ENCODE assay signal across 27 mouse cellular contexts in the genomic region with DNA sequence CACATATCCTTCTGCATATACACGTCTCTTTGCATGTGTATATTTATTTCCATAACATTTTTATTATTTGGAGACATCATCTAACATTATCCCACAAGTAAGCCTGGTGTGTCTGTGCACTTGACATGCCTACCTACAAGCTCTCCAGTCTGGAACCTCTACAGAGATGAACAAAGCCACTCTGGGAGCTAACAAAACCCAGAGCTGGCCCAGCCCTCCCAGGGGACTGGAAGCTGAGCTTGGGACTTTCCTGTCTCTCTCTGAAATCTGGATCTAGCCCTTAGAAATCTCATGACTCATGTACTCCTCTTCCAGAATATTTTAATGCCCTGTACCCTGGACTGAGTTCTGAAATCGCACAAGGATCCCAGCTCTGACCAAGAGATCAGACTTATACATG.
"Had no signal": no experiment of that assay in that cellular context is flagged by ENCODE, and none has a peak within 500 bp of the region (broad histone marks: within the 10 kb centered on the region; RNA-seq: fewer than 3 reads in every experiment).

No protein-coding gene starts in this region.

- H3K4me2 ChIP-seq: heart, embryonic 11.5 days; heart, embryonic 13.5 days; heart, embryonic 15.5 days; hindbrain, embryonic 13.5 days; hindbrain, embryonic 15.5 days; kidney, embryonic 15.5 days; limb, embryonic 13.5 days; limb, embryonic 15.5 days; liver, embryonic 12.5 days had no signal

- H3K36me3 ChIP-seq: heart, embryonic 13.5 days; heart, embryonic 15.5 days; hindbrain, embryonic 13.5 days; hindbrain, embryonic 15.5 days; kidney, embryonic 15.5 days; limb, embryonic 13.5 days; limb, embryonic 15.5 days; liver, embryonic 12.5 days had no signal

- H3K9ac ChIP-seq: heart, embryonic 13.5 days; heart, embryonic 15.5 days; hindbrain, embryonic 13.5 days; hindbrain, embryonic 15.5 days; kidney, embryonic 15.5 days; limb, embryonic 13.5 days; limb, embryonic 15.5 days; liver, embryonic 12.5 days; liver, embryonic 14.5 days had no signal

- H3K9me3 ChIP-seq: heart, embryonic 13.5 days; heart, embryonic 15.5 days; hindbrain, embryonic 13.5 days; hindbrain, embryonic 15.5 days; kidney, embryonic 15.5 days; limb, embryonic 13.5 days; limb, embryonic 15.5 days; liver, embryonic 12.5 days had no signal

- H3K4me3 ChIP-seq: gastrocnemius, adult 2 months; heart, adult 2 months; heart, embryonic 13.5 days; heart, embryonic 15.5 days; hindbrain, embryonic 13.5 days; hindbrain, embryonic 15.5 days; kidney, embryonic 15.5 days; limb, embryonic 13.5 days; limb, embryonic 15.5 days; liver, embryonic 12.5 days had no signal

- H3K27ac ChIP-seq: gastrocnemius, adult 2 months; heart, adult 2 months; heart, embryonic 13.5 days; heart, embryonic 15.5 days; hindbrain, embryonic 13.5 days; hindbrain, embryonic 15.5 days; hindbrain, postnatal 0 days; kidney, embryonic 15.5 days; kidney, postnatal 0 days; limb, embryonic 13.5 days; limb, embryonic 15.5 days; liver, embryonic 12.5 days; liver, embryonic 14.5 days had no signal

- DNase-seq: gastrocnemius, adult 2 months; gastrocnemius, postnatal 14 days; gastrocnemius, postnatal 36 days; heart, adult 2 months; heart, postnatal 14 days; heart, postnatal 36 days; kidney, adult 11 months; kidney, adult 2 months; kidney, adult 9 months; kidney, postnatal 14 days; kidney, postnatal 36 days; layer of hippocampus, adult 9-11 months; layer of hippocampus, postnatal 36 days; left cerebral cortex, postnatal 4 days had no signal

- ATAC-seq: hindbrain, postnatal 0 days; intestine, embryonic 16.5 days; liver, embryonic 12.5 days had no signal

- H3K4me1 ChIP-seq: heart, embryonic 13.5 days; heart, embryonic 15.5 days; hindbrain, embryonic 13.5 days; hindbrain, embryonic 15.5 days; kidney, embryonic 15.5 days; limb, embryonic 15.5 days; liver, embryonic 12.5 days had no signal

- H3K27me3 ChIP-seq: heart, embryonic 13.5 days; heart, embryonic 15.5 days; hindbrain, embryonic 13.5 days; hindbrain, embryonic 15.5 days; kidney, embryonic 15.5 days; limb, embryonic 13.5 days; limb, embryonic 15.5 days; liver, embryonic 12.5 days had no signal
